Mouse (Mus musculus): ENCODE measurements around the gene Begain. TPM values are rescaled to one million over a fixed set of nuclear protein-coding genes. Genes with fewer than 3 reads are reported as not detected.

Begain gene
- total and polyA plus RNA-seq, 2 experiments from 2014 or later, result 31.8 to 78.2 TPM

GRCm38 (mm10) chr12:109022966-109023365, 45.1 kb downstream of the Begain start:
- ATAC-seq (ENCODE audit: low FRiP score) (no peak), DNase-seq (ENCODE audit: low spot score) (no peak)
- no peak overlapping the region for H3K4me2 ChIP-seq (ENCODE audit: low read depth, low read length, poor library complexity, severe bottlenecking)
- H3K27me3 ChIP-seq (ENCODE audit: insufficient read depth, low read length), result no peaks in the 10 kb centered on the region
- H3K9ac ChIP-seq (replicated peaks; ENCODE audit: low read length, poor library complexity, severe bottlenecking), result no peak overlapping the region
- no peak for TF ChIP-seq CTCF (IDR thresholded peaks at IDR 0.05)
- H3K9me3 ChIP-seq (ENCODE audit: low read length), result no peaks in the 10 kb centered on the region
- no peaks in the 10 kb centered on the region for H3K4me1 ChIP-seq (ENCODE audit: insufficient read depth, low read length)
- 84% methylated on average over 5 of the region's 5 CpGs for WGBS
- no peak overlapping the region for H3K27ac ChIP-seq (ENCODE audit: low read depth, low read length)
- H3K36me3 ChIP-seq (ENCODE audit: insufficient read depth, low read length), result no peaks in the 10 kb centered on the region
- no peak overlapping the region for H3K4me3 ChIP-seq (ENCODE audit: low read depth, low read length)

GRCm38 (mm10) chr12:109022181-109022691, 45.8 kb downstream of the Begain start:
- no peak overlapping the region for H3K27ac ChIP-seq (ENCODE audit: low read depth, low read length)
- TF ChIP-seq CTCF (IDR thresholded peaks at IDR 0.05), result no peak
- H3K4me1 ChIP-seq (ENCODE audit: insufficient read depth, low read length), result no peaks in the 10 kb centered on the region
- no peaks in the 10 kb centered on the region for H3K9me3 ChIP-seq (ENCODE audit: low read length)
- no peak; the same call in 1 of the 2 replicates for ATAC-seq (ENCODE audit: low FRiP score)
- WGBS, result 86% methylated on average over 10 of the region's 10 CpGs
- no peak overlapping the region for H3K4me3 ChIP-seq (ENCODE audit: low read depth, low read length)
- no peaks in the 10 kb centered on the region for H3K36me3 ChIP-seq (ENCODE audit: insufficient read depth, low read length)
- no peaks in the 10 kb centered on the region for H3K27me3 ChIP-seq (ENCODE audit: insufficient read depth, low read length)
- DNase-seq (ENCODE audit: low spot score), result peak; percentile 86
- no peak overlapping the region for H3K4me2 ChIP-seq (ENCODE audit: low read depth, low read length, poor library complexity, severe bottlenecking)
- no peak overlapping the region for H3K9ac ChIP-seq (replicated peaks; ENCODE audit: low read length, poor library complexity, severe bottlenecking)

GRCm38 (mm10) chr12:109010070-109010649, 57.9 kb downstream of the Begain start:
- Histone ChIP-seq H3K27ac (ENCODE audit: low read depth, low read length) (peak overlapping the region; percentile 32), H3K9me3 (ENCODE audit: low read length) (no peaks in the 10 kb centered on the region), H3K9ac (replicated peaks; ENCODE audit: low read length, poor library complexity, severe bottlenecking) (no peak overlapping the region), H3K4me1 (ENCODE audit: insufficient read depth, low read length) (peaks cover 2% of the 10 kb centered on the region; the same call in 1 of the 2 replicates), H3K36me3 (ENCODE audit: insufficient read depth, low read length) (no peaks in the 10 kb centered on the region), H3K4me3 (ENCODE audit: low read depth, low read length) (no peak overlapping the region), H3K27me3 (ENCODE audit: insufficient read depth, low read length) (no peaks in the 10 kb centered on the region), H3K4me2 (ENCODE audit: low read depth, low read length, poor library complexity, severe bottlenecking) (peak overlapping the region; percentile 18; the same call in 1 of the 2 replicates)
- DNase-seq (ENCODE audit: low spot score), result peak; percentile 51
- peak; percentile 73 for ATAC-seq (ENCODE audit: low FRiP score)
- 53% methylated on average over 18 of the region's 18 CpGs for WGBS
- no peak for TF ChIP-seq CTCF (IDR thresholded peaks at IDR 0.05)

GRCm38 (mm10) chr12:109002978-109003377, 65.0 kb downstream of the Begain start:
- no peak for TF ChIP-seq CTCF (IDR thresholded peaks at IDR 0.05)

GRCm38 (mm10) chr12:108997249-108997648, 70.8 kb downstream of the Begain start:
- no peak for TF ChIP-seq CTCF (IDR thresholded peaks at IDR 0.05)
- Histone ChIP-seq H3K36me3 (ENCODE audit: insufficient read depth, low read length) (no peaks in the 10 kb centered on the region), H3K9ac (replicated peaks; ENCODE audit: low read length, poor library complexity, severe bottlenecking) (no peak overlapping the region), H3K4me2 (ENCODE audit: low read depth, low read length, poor library complexity, severe bottlenecking) (no peak overlapping the region), H3K27me3 (ENCODE audit: insufficient read depth, low read length) (no peaks in the 10 kb centered on the region), H3K9me3 (ENCODE audit: low read length) (no peaks in the 10 kb centered on the region), H3K27ac (ENCODE audit: low read depth, low read length) (no peak overlapping the region), H3K4me1 (ENCODE audit: insufficient read depth, low read length) (peaks cover 7% of the 10 kb centered on the region), H3K4me3 (ENCODE audit: low read depth, low read length) (no peak overlapping the region)
- ATAC-seq (ENCODE audit: low FRiP score) (no peak), DNase-seq (ENCODE audit: low spot score) (no peak)
- WGBS, result 62% methylated on average over 8 of the region's 8 CpGs

More at GRCm38 (mm10) chr12:109002978-109003377, 65.0 kb downstream of the Begain start:
- no peak overlapping the region for H3K4me2 ChIP-seq (ENCODE audit: low read depth, low read length, poor library complexity, severe bottlenecking)
- H3K4me3 ChIP-seq (ENCODE audit: low read depth, low read length), result no peak overlapping the region
- no peaks in the 10 kb centered on the region for H3K27me3 ChIP-seq (ENCODE audit: insufficient read depth, low read length)
- 78% methylated on average over 7 of the region's 7 CpGs for WGBS
- H3K4me1 ChIP-seq (ENCODE audit: insufficient read depth, low read length), result no peaks in the 10 kb centered on the region
- DNase-seq (ENCODE audit: low spot score) (no peak), ATAC-seq (ENCODE audit: low FRiP score) (no peak)
- no peaks in the 10 kb centered on the region for H3K36me3 ChIP-seq (ENCODE audit: insufficient read depth, low read length)
- H3K9ac ChIP-seq (replicated peaks; ENCODE audit: low read length, poor library complexity, severe bottlenecking), result no peak overlapping the region
- no peak overlapping the region for H3K27ac ChIP-seq (ENCODE audit: low read depth, low read length)
- H3K9me3 ChIP-seq (ENCODE audit: low read length), result no peaks in the 10 kb centered on the region

GRCm38 (mm10) chr12:108995976-108996636, 71.9 kb downstream of the Begain start:
- ATAC-seq (ENCODE audit: low FRiP score) (no peak), DNase-seq (ENCODE audit: low spot score) (no peak)
- peaks cover 7% of the 10 kb centered on the region for H3K4me1 ChIP-seq (ENCODE audit: insufficient read depth, low read length)
- no peaks in the 10 kb centered on the region for H3K27me3 ChIP-seq (ENCODE audit: insufficient read depth, low read length)
- WGBS, result 81% methylated on average over 12 of the region's 12 CpGs
- H3K4me3 ChIP-seq (ENCODE audit: low read depth, low read length), result no peak overlapping the region
- no peak overlapping the region for H3K9ac ChIP-seq (replicated peaks; ENCODE audit: low read length, poor library complexity, severe bottlenecking)
- H3K4me2 ChIP-seq (ENCODE audit: low read depth, low read length, poor library complexity, severe bottlenecking), result no peak overlapping the region
- no peaks in the 10 kb centered on the region for H3K36me3 ChIP-seq (ENCODE audit: insufficient read depth, low read length)
- no peaks in the 10 kb centered on the region for H3K9me3 ChIP-seq (ENCODE audit: low read length)
- H3K27ac ChIP-seq (ENCODE audit: low read depth, low read length), result no peak overlapping the region
- TF ChIP-seq CTCF (IDR thresholded peaks at IDR 0.05), result peak; percentile 43
